Mouse (Mus musculus): ENCODE data around the gene Sf3a1. TPM values are rescaled to one million over a fixed set of nuclear protein-coding genes. Genes with fewer than 3 reads are reported as not detected.
"Not testable (repeated sequence)": the region's sequence is repeated elsewhere in the genome, so short reads cannot be mapped to it uniquely, and the experiment has no call there.

The Sf3a1 gene
- polyA plus RNA-seq (2015; fragmentation: Nextera tagmentation; extraction: Ambion mirVana): 51.9 and 55.0 TPM in 2 replicates

DNA sequence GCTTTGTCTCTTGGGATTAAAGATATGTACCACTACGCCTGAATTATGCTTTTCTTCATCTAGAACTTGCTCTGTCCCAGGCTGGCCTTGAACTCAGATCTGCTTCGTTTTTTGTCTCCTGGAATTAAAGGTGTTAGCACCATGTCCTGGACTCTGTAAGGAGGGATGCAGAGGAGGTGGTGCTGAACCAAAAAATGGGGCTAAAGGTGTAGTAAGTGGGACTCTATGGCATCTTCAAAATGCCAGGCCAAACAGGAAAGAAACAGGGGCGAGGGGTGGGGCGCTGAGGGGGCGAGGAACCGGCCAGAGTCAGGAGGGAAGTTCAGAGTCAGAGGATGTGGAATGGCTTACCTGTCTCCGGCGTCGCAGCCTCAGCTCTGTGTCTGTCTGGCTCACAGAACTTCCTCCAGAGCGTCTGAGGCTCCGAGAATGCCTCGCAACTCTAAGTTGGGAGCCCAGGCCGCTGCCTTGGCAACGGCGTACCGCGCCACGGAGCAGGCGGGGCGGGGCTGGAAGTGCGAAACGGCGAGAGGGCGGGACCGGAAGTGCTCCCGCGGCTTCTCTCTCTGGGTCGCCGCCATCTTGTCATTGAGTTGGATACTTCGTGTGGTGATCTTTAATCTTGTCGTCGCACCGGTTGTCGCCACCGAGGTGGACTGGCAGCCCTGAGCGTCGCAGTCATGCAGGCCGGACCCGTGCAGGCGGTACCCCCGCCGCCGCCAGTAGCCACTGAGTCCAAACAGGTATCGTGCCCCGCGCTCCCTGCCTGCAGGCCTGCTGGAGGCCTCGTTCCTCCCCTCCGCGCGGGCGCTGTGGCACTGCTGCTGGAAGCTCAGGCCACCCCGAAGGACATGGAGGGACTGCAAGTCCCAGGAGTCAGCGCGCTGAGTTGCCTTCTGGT, at the start of gene Sf3a1, which contains the start of gene Ccdc157:
Sf3a1 (plus strand) TSS at position 543 of the 901 bp plus-strand sequence.
Ccdc157 (minus strand) TSS at position 486 of the 901 bp plus-strand sequence.
- peaks cover 34% of the 10 kb centered on the region for H3K36me3 ChIP-seq
- WGBS: 2% methylated on average over 54 of the region's 54 CpGs
- ATAC-seq (replicated peaks): peak; percentile 98
- no peaks in the 10 kb centered on the region for H3K9me3 ChIP-seq
- peaks cover 46% of the 10 kb centered on the region for H3K4me1 ChIP-seq
- peak within 1 kb of the TSS; percentile 85 for H3K27ac ChIP-seq (replicated peaks)
- H3K27me3 ChIP-seq: no peaks in the 10 kb centered on the region
- H3K9ac ChIP-seq (replicated peaks): peak within 1 kb of the TSS; percentile 60
- peak within 1 kb of the TSS; percentile 56 for H3K4me3 ChIP-seq
- H3K4me2 ChIP-seq (replicated peaks): peak within 1 kb of the TSS; percentile 91

DNA sequence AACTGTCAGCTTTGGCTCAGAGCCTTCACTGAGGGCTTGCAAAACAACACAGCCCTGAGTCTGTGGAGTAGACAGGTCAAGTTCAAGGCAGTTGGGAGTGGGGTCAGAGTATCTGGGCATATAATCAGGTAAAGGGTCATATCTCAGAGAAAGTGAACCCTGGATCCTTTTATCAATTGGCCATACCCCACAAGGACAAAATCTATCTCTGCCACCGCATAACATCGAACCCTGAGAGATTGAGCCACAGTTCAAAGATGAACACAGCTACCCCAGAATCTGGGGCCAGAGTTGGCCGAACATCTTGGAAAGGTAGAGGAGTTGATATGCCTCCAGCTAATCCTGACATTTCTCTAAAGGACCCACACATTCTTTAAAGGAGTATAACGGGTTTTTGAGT, 48.1 kb upstream of the Sf3a1 start:
- H3K9ac ChIP-seq (replicated peaks): no peak overlapping the region
- no peaks in the 10 kb centered on the region; the same call in 1 of the 2 replicates for H3K36me3 ChIP-seq
- no peaks in the 10 kb centered on the region for H3K27me3 ChIP-seq
- ATAC-seq (replicated peaks): no peak
- no peak overlapping the region for H3K4me3 ChIP-seq
- no peak overlapping the region for H3K27ac ChIP-seq (replicated peaks)
- H3K9me3 ChIP-seq: no peaks in the 10 kb centered on the region
- H3K4me2 ChIP-seq (replicated peaks): no peak overlapping the region
- H3K4me1 ChIP-seq: peaks cover 7% of the 10 kb centered on the region
- WGBS: 90% methylated on average over 4 of the region's 4 CpGs

DNA sequence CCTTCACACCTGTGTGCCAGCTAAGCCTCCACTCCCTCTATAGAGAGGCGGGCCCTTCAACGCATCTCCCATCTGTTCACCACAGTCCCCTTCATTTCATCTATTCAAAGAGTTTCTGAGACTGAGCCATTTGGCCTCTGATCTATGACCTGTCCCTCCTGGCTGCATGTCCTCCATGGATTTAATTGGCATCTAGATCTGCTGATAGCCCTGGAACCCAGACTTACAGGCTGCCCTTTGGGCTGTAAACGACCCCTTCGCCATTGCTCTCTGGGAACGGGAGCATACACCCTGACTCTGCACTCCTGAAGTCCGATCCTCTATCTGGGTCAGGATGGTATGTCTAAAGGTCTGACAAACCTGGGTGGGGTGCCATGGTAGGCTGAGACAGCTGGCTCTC, 47.3 kb upstream of the Sf3a1 start:
- H3K9ac ChIP-seq (replicated peaks): no peak overlapping the region
- no peak for ATAC-seq (replicated peaks)
- H3K9me3 ChIP-seq: no peaks in the 10 kb centered on the region
- no peaks in the 10 kb centered on the region for H3K27me3 ChIP-seq
- H3K4me3 ChIP-seq: no peak overlapping the region
- H3K4me2 ChIP-seq (replicated peaks): no peak overlapping the region
- no peaks in the 10 kb centered on the region; the same call in 1 of the 2 replicates for H3K36me3 ChIP-seq
- peaks cover 15% of the 10 kb centered on the region for H3K4me1 ChIP-seq
- no peak overlapping the region for H3K27ac ChIP-seq (replicated peaks)
- 87% methylated on average over 6 of the region's 6 CpGs for WGBS

DNA sequence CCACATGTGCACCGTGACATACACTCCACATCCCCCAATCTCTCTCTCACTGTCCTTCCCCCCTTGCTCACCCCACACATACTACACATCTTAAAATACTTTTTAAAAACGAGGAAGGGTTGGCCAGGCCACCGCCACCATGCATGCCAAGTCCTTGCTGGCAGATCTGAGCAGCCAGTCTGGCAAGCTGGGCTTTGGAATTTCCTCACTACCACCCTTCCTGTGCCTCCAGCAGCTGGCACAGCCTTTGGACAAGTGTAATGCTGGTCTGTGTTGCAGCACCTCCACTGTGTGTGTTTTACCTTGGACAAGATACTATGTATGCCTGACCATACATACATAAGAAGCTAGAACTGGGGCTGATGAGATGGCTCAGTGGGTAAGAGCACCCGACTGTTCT, 46.7 kb upstream of the Sf3a1 start:
- H3K4me1 ChIP-seq: peaks cover 20% of the 10 kb centered on the region
- 79% methylated on average over 4 of the region's 4 CpGs for WGBS
- ATAC-seq (replicated peaks): no peak
- H3K27ac ChIP-seq (replicated peaks): no peak overlapping the region
- no peaks in the 10 kb centered on the region for H3K9me3 ChIP-seq
- no peak overlapping the region for H3K4me2 ChIP-seq (replicated peaks)
- no peak overlapping the region for H3K9ac ChIP-seq (replicated peaks)
- H3K27me3 ChIP-seq: no peaks in the 10 kb centered on the region
- H3K36me3 ChIP-seq: no peaks in the 10 kb centered on the region; the same call in 1 of the 2 replicates
- H3K4me3 ChIP-seq: no peak overlapping the region

DNA sequence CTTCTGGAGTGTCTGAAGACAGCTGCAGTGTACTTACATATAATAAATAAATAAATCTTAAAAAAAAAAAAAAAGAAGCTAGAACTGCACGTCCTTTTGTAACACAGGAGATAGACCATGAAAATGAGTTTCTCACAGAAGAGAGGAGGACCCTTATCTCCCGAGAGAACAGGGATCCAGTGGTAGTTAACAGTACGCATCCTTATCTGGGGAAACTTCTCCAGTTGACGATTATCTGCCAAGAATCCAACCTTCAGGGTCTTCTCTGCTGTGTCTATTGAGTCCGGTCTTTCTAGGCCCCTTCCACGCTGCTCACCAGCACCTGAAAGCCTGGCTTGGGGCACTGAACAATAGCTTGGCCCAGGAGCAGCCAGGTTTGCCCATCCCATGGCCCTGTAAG, 46.2 kb upstream of the Sf3a1 start:
- H3K36me3 ChIP-seq: no peaks in the 10 kb centered on the region; the same call in 1 of the 2 replicates
- no peaks in the 10 kb centered on the region for H3K27me3 ChIP-seq
- no peak overlapping the region for H3K27ac ChIP-seq (replicated peaks)
- no peaks in the 10 kb centered on the region for H3K9me3 ChIP-seq
- ATAC-seq (replicated peaks): no peak
- peaks cover 25% of the 10 kb centered on the region for H3K4me1 ChIP-seq
- WGBS: 83% methylated on average over 6 of the region's 6 CpGs
- H3K9ac ChIP-seq (replicated peaks): no peak overlapping the region
- no peak overlapping the region for H3K4me2 ChIP-seq (replicated peaks)
- no peak overlapping the region for H3K4me3 ChIP-seq

GRCm38 (mm10) chr11:4114541-4114940, 45.6 kb upstream of the Sf3a1 start:
- not testable (repeated sequence) for ATAC-seq (replicated peaks); H3K4me2 ChIP-seq (replicated peaks); H3K9me3 ChIP-seq; H3K27me3 ChIP-seq; H3K9ac ChIP-seq (replicated peaks); H3K27ac ChIP-seq (replicated peaks); H3K4me3 ChIP-seq; H3K36me3 ChIP-seq
- H3K4me1 ChIP-seq: peaks cover 25% of the 10 kb centered on the region
- 58% methylated on average over 6 of the region's 6 CpGs for WGBS

DNA sequence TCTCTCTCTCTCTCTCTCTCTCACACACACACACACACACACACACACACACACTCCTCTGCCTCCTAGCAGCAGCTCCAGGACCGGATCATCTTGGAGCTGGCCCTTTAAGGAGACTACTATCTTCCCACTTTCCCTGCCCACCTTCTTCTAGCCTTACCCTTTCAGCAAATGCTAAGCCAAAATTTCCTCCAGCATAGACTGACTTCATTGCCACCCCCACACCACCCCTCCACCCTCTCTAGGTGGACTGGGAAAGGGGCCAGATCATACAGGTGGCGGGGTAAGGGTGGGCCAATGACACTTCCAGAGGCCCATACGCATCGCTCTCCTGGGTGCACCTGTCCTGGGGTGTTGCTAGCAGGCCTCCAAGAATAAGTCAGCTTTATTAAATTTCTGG, 44.7 kb upstream of the Sf3a1 start:
- Histone ChIP-seq H3K4me3 (no peak overlapping the region), H3K4me2 (replicated peaks) (no peak overlapping the region), H3K36me3 (no peaks in the 10 kb centered on the region; the same call in 1 of the 2 replicates), H3K4me1 (peaks cover 25% of the 10 kb centered on the region), H3K9me3 (no peaks in the 10 kb centered on the region), H3K9ac (replicated peaks) (no peak overlapping the region), H3K27ac (replicated peaks) (no peak overlapping the region), H3K27me3 (no peaks in the 10 kb centered on the region; the same call in 1 of the 2 replicates)
- WGBS: 90% methylated on average over 4 of the region's 4 CpGs
- no peak for ATAC-seq (replicated peaks)

GRCm38 (mm10) chr11:4116458-4117141, 43.5 kb upstream of the Sf3a1 start:
- H3K9ac ChIP-seq (replicated peaks): no peak overlapping the region
- no peak for ATAC-seq (replicated peaks)

DNA sequence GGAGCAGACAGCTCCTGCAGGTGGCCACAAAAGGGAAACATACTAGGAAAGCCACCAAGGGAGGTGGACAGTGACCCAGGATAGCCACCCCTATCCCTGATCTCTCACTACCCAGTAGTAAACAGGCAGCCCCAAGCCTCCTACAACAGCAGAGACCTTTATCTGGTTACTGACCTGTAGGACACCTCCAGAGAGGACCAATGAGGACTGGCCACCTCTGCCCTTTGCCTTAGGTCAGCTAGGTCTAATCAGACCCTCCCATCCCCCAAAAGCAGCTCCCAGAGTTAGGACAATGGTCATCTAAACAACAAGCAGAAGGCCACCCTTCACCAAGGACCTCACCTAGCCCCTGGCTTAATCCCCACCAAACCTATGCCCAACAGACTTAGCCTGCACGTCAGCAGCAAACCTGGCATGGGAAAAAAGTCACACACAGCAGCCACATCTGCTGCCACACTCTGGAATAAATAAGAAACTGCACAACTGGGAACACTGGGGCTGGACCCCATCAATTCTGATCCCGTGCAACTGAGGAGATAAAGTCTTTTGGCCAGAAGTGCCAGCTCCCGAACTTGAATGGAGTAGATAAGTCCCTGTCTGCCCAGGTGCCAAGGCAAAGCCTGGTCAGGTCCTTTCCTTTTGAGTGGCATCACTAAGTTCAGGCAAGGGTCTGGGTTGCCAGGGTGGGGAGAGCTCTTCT, 42.6 kb upstream of the Sf3a1 start:
- ATAC-seq (replicated peaks): no peak
- Histone ChIP-seq H3K9ac (replicated peaks) (no peak overlapping the region), H3K4me2 (replicated peaks) (peak overlapping the region; percentile 98), H3K4me1 (peaks cover 25% of the 10 kb centered on the region), H3K9me3 (no peaks in the 10 kb centered on the region), H3K27ac (replicated peaks) (no peak overlapping the region), H3K4me3 (peak overlapping the region; percentile 52), H3K36me3 (no peaks in the 10 kb centered on the region), H3K27me3 (no peaks in the 10 kb centered on the region; the same call in 1 of the 2 replicates)
- 25% methylated on average over 3 of the region's 3 CpGs for WGBS

More at GRCm38 (mm10) chr11:4116458-4117141, 43.5 kb upstream of the Sf3a1 start:
- no peaks in the 10 kb centered on the region; the same call in 1 of the 2 replicates for H3K27me3 ChIP-seq
- H3K4me2 ChIP-seq (replicated peaks): no peak overlapping the region
- no peak overlapping the region for H3K4me3 ChIP-seq
- H3K27ac ChIP-seq (replicated peaks): no peak overlapping the region
- H3K4me1 ChIP-seq: peaks cover 25% of the 10 kb centered on the region
- no peaks in the 10 kb centered on the region for H3K36me3 ChIP-seq
- no peaks in the 10 kb centered on the region for H3K9me3 ChIP-seq
- 58% methylated on average over 11 of the region's 11 CpGs for WGBS

GRCm38 (mm10) chr11:4118081-4118921, 41.8 kb upstream of the Sf3a1 start:
- Histone ChIP-seq H3K27me3 (no peaks in the 10 kb centered on the region; the same call in 1 of the 2 replicates), H3K9ac (replicated peaks) (peak overlapping the region; percentile 66), H3K4me1 (peaks cover 25% of the 10 kb centered on the region), H3K4me2 (replicated peaks) (peak overlapping the region; percentile 98), H3K27ac (replicated peaks) (no peak overlapping the region), H3K9me3 (no peaks in the 10 kb centered on the region), H3K36me3 (no peaks in the 10 kb centered on the region), H3K4me3 (peak overlapping the region; percentile 52)
- 2% methylated on average over 41 of the region's 41 CpGs for WGBS
- peak; percentile 63 for ATAC-seq (replicated peaks)

DNA sequence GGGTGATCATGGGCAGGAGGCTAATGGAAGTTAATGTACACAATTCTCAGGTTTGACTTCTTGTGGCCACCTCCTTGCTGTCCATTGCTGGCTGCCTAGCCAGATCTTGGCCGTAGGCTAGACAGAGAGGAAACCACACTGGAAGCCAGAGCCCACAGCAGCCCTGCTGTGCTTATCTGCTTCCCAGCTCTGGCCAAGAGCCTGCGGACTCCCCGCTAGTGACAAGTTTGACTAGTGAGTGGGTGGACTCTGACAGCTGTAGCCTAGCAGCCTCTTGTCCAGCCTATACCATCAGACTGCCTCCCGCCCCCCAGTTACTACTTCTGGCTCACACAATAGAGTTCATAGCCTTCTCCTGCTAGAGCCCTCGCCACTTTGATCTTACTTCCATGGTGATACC, 40.5 kb upstream of the Sf3a1 start:
- Histone ChIP-seq H3K27me3 (no peaks in the 10 kb centered on the region; the same call in 1 of the 2 replicates), H3K9ac (replicated peaks) (no peak overlapping the region), H3K27ac (replicated peaks) (no peak overlapping the region), H3K9me3 (no peaks in the 10 kb centered on the region), H3K36me3 (no peaks in the 10 kb centered on the region), H3K4me1 (peaks cover 25% of the 10 kb centered on the region), H3K4me3 (no peak overlapping the region), H3K4me2 (replicated peaks) (no peak overlapping the region)
- 86% methylated on average over 5 of the region's 5 CpGs for WGBS
- ATAC-seq (replicated peaks): no peak
